Mouse (Mus musculus) ES-E14 (cell line): ENCODE results near the gene Fbxl19. TPM values are rescaled to one million over a fixed set of nuclear protein-coding genes. Genes with fewer than 3 reads are reported as not detected.

ENCODE experiments used
- DNase-seq: peaks from one replicate; pipeline ENCODE4 v3.0.0-alpha.2; 2013; ENCODE audit warnings: low read depth, low spot score
- H3K27ac ChIP-seq: 2 replicates; pipeline ENCODE4 v1.5.1; 2012; ENCODE audit warnings: low read depth, mild to moderate bottlenecking, low read length, moderate library complexity, mixed read lengths; ENCODE audit not compliant: poor library complexity, insufficient read depth, severe bottlenecking
- H3K36me3 ChIP-seq: 2 replicates; pipeline ENCODE4 v1.6.1; 2012; ENCODE audit warnings: mild to moderate bottlenecking, low read length, moderate library complexity, mixed read lengths; ENCODE audit not compliant: control insufficient read depth, poor library complexity, insufficient read depth, severe bottlenecking
- H3K4me1 ChIP-seq, 2 experiments: fragments of 150-350 bp in 1 of 2; sonication (generic) in 1 of 2; 2 replicates each; pipeline ENCODE4 v1.6.1; 2012; ENCODE audit warnings: low read length in 2 of 2, mild to moderate bottlenecking in 1 of 2, mixed read lengths in 1 of 2; ENCODE audit not compliant: control insufficient read depth in 2 of 2, insufficient read depth in 2 of 2, poor library complexity in 1 of 2
- H3K4me3 ChIP-seq, 2 experiments: fragments of 150-350 bp in 1 of 2; sonication (generic) in 1 of 2; 2 replicates each; pipeline ENCODE4 v1.5.1; 2012; ENCODE audit warnings: low read length in 2 of 2, low read depth in 1 of 2, mild to moderate bottlenecking in 1 of 2, mixed read lengths in 1 of 2; ENCODE audit not compliant: insufficient read depth in 1 of 2, poor library complexity in 1 of 2, severe bottlenecking in 1 of 2
- H3K9ac ChIP-seq: 2 replicates; pipeline ENCODE4 v1.6.1; 2012; ENCODE audit warnings: low read depth, mild to moderate bottlenecking, low read length, mixed read lengths; ENCODE audit not compliant: poor library complexity, insufficient read depth, severe bottlenecking
- H3K9me3 ChIP-seq: fragments of 150-350 bp; sonication (generic); 2 replicates; pipeline ENCODE4 v1.6.1; 2012; ENCODE audit warnings: low read depth, mild to moderate bottlenecking, low read length; ENCODE audit not compliant: control insufficient read depth, insufficient read depth
- CHD2 ChIP-seq: IDR thresholded peaks from 2 replicates; pipeline ENCODE4 v1.6.1; 2014; ENCODE audit warnings: mild to moderate bottlenecking, low read depth, low read length, inconsistent platforms
- HCFC1 ChIP-seq: IDR thresholded peaks from 2 replicates; pipeline ENCODE4 v1.6.1; 2012; ENCODE audit warnings: low read length, inconsistent platforms, borderline replicate concordance; ENCODE audit not compliant: insufficient read depth
- MAFK ChIP-seq: IDR thresholded peaks from 2 replicates; pipeline ENCODE4 v1.6.1; 2014; ENCODE audit warnings: mild to moderate bottlenecking, low read depth, low read length, inconsistent platforms; ENCODE audit not compliant: insufficient read depth
- ZC3H11A ChIP-seq: IDR thresholded peaks from 2 replicates; pipeline ENCODE4 v1.6.1; 2012; ENCODE audit warnings: low read depth, mild to moderate bottlenecking, inconsistent platforms, low read length, borderline replicate concordance
- ZNF384 ChIP-seq: IDR thresholded peaks from 2 replicates; pipeline ENCODE4 v1.6.1; 2012; ENCODE audit warnings: low read depth, low read length, inconsistent platforms
- in situ Hi-C, 2 experiments: fragments of 600-800 bp; cut with MboI; formaldehyde crosslinking; loops; one replicate each; pipeline ENCODE4 v1.15.1; 2025; ENCODE audit warnings: low sequenced_read_pairs in 2 of 2, inconsistent platforms in 1 of 2; ENCODE audit not compliant: unreplicated experiment in 2 of 2
- total RNA-seq: library from RNA; depleted of rRNA; stranded (reverse); fragments of 300-350 nt; gene quantifications from 2 replicates; pipeline ENCODE4 v1.2.3, GENCODE M21; 2012

Fbxl19 gene
- total RNA-seq, 1 experiment: 86.9 TPM

GRCm38 (mm10) chr7:127808821-127809220 lies 64.5 kb downstream of the Fbxl19 start:
- H3K36me3 ChIP-seq: no peaks in the 10 kb centered on the region
- in situ Hi-C loops: no loop called here
- no peak for DNase-seq

GRCm38 (mm10) chr7:127809846-127810245 lies 65.5 kb downstream of the Fbxl19 start:
- Histone ChIP-seq H3K4me3 (no peak overlapping the region), H3K9ac (no peak overlapping the region), H3K9me3 (no peaks in the 10 kb centered on the region), H3K36me3 (no peaks in the 10 kb centered on the region), H3K4me1 (peaks cover 2 to 10% of the 10 kb centered on the region in 2 experiments; a peak in 2 of 4 replicates), H3K27ac (no peak overlapping the region)
- DNase-seq: no peak
- in situ Hi-C loops: no loop called here
- TF ChIP-seq MAFK: no peak
- TF ChIP-seq CHD2: no peak
- TF ChIP-seq ZNF384: no peak
- no peak for TF ChIP-seq ZC3H11A
- no peak for TF ChIP-seq HCFC1

More at GRCm38 (mm10) chr7:127808821-127809220, 64.5 kb downstream of the Fbxl19 start:
- TF ChIP-seq ZNF384: no peak
- no peak for TF ChIP-seq HCFC1
- TF ChIP-seq CHD2: no peak
- no peak for TF ChIP-seq MAFK
- TF ChIP-seq ZC3H11A: no peak
- H3K4me1 ChIP-seq: peaks cover 2 to 10% of the 10 kb centered on the region in 2 experiments; a peak in 2 of 4 replicates
- no peaks in the 10 kb centered on the region for H3K9me3 ChIP-seq
- no peak overlapping the region for H3K4me3 ChIP-seq
- H3K9ac ChIP-seq: no peak overlapping the region
- H3K27ac ChIP-seq: no peak overlapping the region

GRCm38 (mm10) chr7:127810650-127811049 lies 66.3 kb downstream of the Fbxl19 start:
- Histone ChIP-seq H3K36me3 (no peaks in the 10 kb centered on the region), H3K27ac (no peak overlapping the region), H3K4me1 (peaks cover 3 to 13% of the 10 kb centered on the region in 2 experiments; a peak in 3 of 4 replicates), H3K4me3 (peak overlapping the region; percentile 13 to 47), H3K9me3 (no peaks in the 10 kb centered on the region), H3K9ac (0 out of 2 replicates have a peak overlapping the region, but pooled peaks have one; percentile 0)
- DNase-seq: no peak
- TF ChIP-seq ZC3H11A (no peak), HCFC1 (no peak), ZNF384 (no peak), MAFK (no peak), CHD2 (no peak)
- in situ Hi-C loops: no loop called here

GRCm38 (mm10) chr7:127811240-127811639 lies 66.9 kb downstream of the Fbxl19 start:
- H3K4me1 ChIP-seq: peaks cover 3 to 19% of the 10 kb centered on the region in 2 experiments; a peak in 3 of 4 replicates
- H3K9me3 ChIP-seq: no peaks in the 10 kb centered on the region
- no peak for DNase-seq
- no peak for TF ChIP-seq CHD2
- no peak for TF ChIP-seq ZNF384
- TF ChIP-seq ZC3H11A: no peak
- TF ChIP-seq MAFK: no peak
- no peak for TF ChIP-seq HCFC1
- no peak overlapping the region for H3K9ac ChIP-seq
- H3K27ac ChIP-seq: no peak overlapping the region
- peak overlapping the region; percentile 13 to 47; a peak in 3 of 4 replicates for H3K4me3 ChIP-seq
- no peaks in the 10 kb centered on the region for H3K36me3 ChIP-seq
- in situ Hi-C loops: no loop called here

- no peaks in the 10 kb centered on the region for H3K36me3 ChIP-seq
These were observed 67.9 kb downstream of the Fbxl19 start for GRCm38 (mm10) chr7:127812292-127812691.

More at GRCm38 (mm10) chr7:127812292-127812691, 67.9 kb downstream of the Fbxl19 start:
- in situ Hi-C loops: no loop called here
- no peak for DNase-seq
- Histone ChIP-seq H3K4me3 (no peak overlapping the region), H3K9ac (no peak overlapping the region), H3K4me1 (peaks cover 3 to 22% of the 10 kb centered on the region in 2 experiments; a peak in 3 of 4 replicates), H3K27ac (no peak overlapping the region), H3K9me3 (no peaks in the 10 kb centered on the region)
- TF ChIP-seq MAFK (no peak), CHD2 (no peak), ZNF384 (no peak), HCFC1 (no peak), ZC3H11A (no peak)
